Mouse (Mus musculus) kidney, postnatal 14 days (tissue): ENCODE measurements around the gene Hpn.

ENCODE experiments used
- DNase-seq: peaks from one replicate; pipeline ENCODE4 v3.0.0; 2022; ENCODE audit warnings: mixed read lengths

Gene Hpn

GRCm38 (mm10) chr7:31052636-31053434 lies 62.3 kb downstream of the Hpn start:
- DNase-seq: no peak

- DNase-seq: no peak
These were observed 62.8 kb downstream of the Hpn start for GRCm38 (mm10) chr7:31052251-31052635.

- DNase-seq: no peak
These were observed 63.6 kb downstream of the Hpn start, which contains the start of gene Fxyd7 for GRCm38 (mm10) chr7:31051321-31052021. Gene Fxyd7, minus strand, starts transcription at chr7:31051467.

GRCm38 (mm10) chr7:31050921-31051320 lies 64.2 kb downstream of the Hpn start:
- DNase-seq: no peak

- no peak for DNase-seq
These were observed 64.6 kb downstream of the Hpn start for GRCm38 (mm10) chr7:31050487-31050886.

GRCm38 (mm10) chr7:31049846-31050281 lies 65.2 kb downstream of the Hpn start:
- no peak for DNase-seq

- DNase-seq: no peak
These were observed 65.8 kb downstream of the Hpn start for GRCm38 (mm10) chr7:31049135-31049845.
